Mouse (Mus musculus): ENCODE measurements around the gene Olfr711. TPM values are rescaled to one million over a fixed set of nuclear protein-coding genes. Genes with fewer than 3 reads are reported as not detected.
"Not testable (repeated sequence)": the region's sequence is repeated elsewhere in the genome, so short reads cannot be mapped to it uniquely, and the experiment has no call there.

Olfr711 gene
- polyA plus RNA-seq, 1 experiment from 2014 or later, result not detected

DNA sequence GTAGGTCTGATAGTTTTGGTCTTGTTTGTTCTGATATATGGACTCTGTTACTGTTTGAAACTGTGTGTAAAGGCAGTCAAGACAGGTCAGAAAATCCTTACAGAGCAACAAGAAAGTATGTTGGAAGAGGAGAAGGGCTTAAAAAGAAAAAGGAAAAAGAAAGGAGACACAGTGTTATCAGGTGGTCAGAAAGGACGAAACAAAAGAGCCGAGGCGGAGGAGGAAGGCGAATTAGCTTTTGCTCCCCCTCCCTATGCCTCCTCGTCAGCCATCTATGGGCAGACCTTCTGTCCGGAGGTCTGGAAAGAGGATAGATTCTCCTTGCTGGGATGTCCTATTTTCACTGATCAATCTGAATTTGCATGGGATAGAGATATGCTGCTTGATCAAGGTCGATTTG lies 54.3 kb downstream of the Olfr711 start:
- H3K9me3 ChIP-seq (replicated peaks; ENCODE audit: control insufficient read depth, low read length); H3K9ac ChIP-seq (ENCODE audit: low read depth, low read length); H3K4me3 ChIP-seq (ENCODE audit: low read depth, low read length); H3K4me2 ChIP-seq (ENCODE audit: low read depth, low read length); ATAC-seq (ENCODE audit: low read depth); H3K4me1 ChIP-seq (ENCODE audit: control insufficient read depth, low read depth, low read length); H3K36me3 ChIP-seq (ENCODE audit: control insufficient read depth, insufficient read depth); H3K27ac ChIP-seq (ENCODE audit: low read length); H3K27me3 ChIP-seq (ENCODE audit: control insufficient read depth, insufficient read depth, low read depth, low read length): not testable (repeated sequence)
- 69% methylated on average over 6 of the region's 7 CpGs for WGBS (ENCODE audit: insufficient replicate concordance)

Other genes with a start within 250 kb of the Olfr711 start
- not detected in 2 replicates for gene Olfr697, start 233.0 kb downstream of the Olfr711 start, polyA plus RNA-seq (2015; fragmentation: Nextera tagmentation; extraction: Ambion mirVana)
- gene Olfr698, start 220.1 kb downstream of the Olfr711 start, polyA plus RNA-seq (2015; fragmentation: Nextera tagmentation; extraction: Ambion mirVana), result not detected in 2 replicates
- not detected in 2 replicates for gene Olfr699, start 182.3 kb downstream of the Olfr711 start, polyA plus RNA-seq (2015; fragmentation: Nextera tagmentation; extraction: Ambion mirVana)
- gene Olfr700, start 166.6 kb downstream of the Olfr711 start, polyA plus RNA-seq (2015; fragmentation: Nextera tagmentation; extraction: Ambion mirVana), result not detected in 2 replicates
- gene Olfr701, start 161.3 kb downstream of the Olfr711 start, polyA plus RNA-seq (2015; fragmentation: Nextera tagmentation; extraction: Ambion mirVana), result not detected in 2 replicates
- gene Olfr702, start 141.6 kb downstream of the Olfr711 start, polyA plus RNA-seq (2015; fragmentation: Nextera tagmentation; extraction: Ambion mirVana), result not detected in 2 replicates
- gene Olfr703, start 132.1 kb downstream of the Olfr711 start, polyA plus RNA-seq (2015; fragmentation: Nextera tagmentation; extraction: Ambion mirVana), result not detected in 2 replicates
- not detected in 2 replicates for gene Olfr704, start 112.3 kb downstream of the Olfr711 start, polyA plus RNA-seq (2015; fragmentation: Nextera tagmentation; extraction: Ambion mirVana)
- not detected in 2 replicates for gene Olfr705, start 98.6 kb downstream of the Olfr711 start, polyA plus RNA-seq (2015; fragmentation: Nextera tagmentation; extraction: Ambion mirVana)
- gene Olfr706, start 87.3 kb downstream of the Olfr711 start, polyA plus RNA-seq (2015; fragmentation: Nextera tagmentation; extraction: Ambion mirVana), result not detected in 2 replicates
- gene Olfr707, start 74.2 kb downstream of the Olfr711 start, polyA plus RNA-seq (2015; fragmentation: Nextera tagmentation; extraction: Ambion mirVana), result not detected in 2 replicates
- not detected in 2 replicates for gene Olfr1532-ps1, start 67.5 kb downstream of the Olfr711 start, polyA plus RNA-seq (2015; fragmentation: Nextera tagmentation; extraction: Ambion mirVana)
- not detected in 2 replicates for gene Olfr709-ps1, start 43.2 kb downstream of the Olfr711 start, polyA plus RNA-seq (2015; fragmentation: Nextera tagmentation; extraction: Ambion mirVana)
- gene Olfr710, start 27.1 kb downstream of the Olfr711 start, polyA plus RNA-seq (2015; fragmentation: Nextera tagmentation; extraction: Ambion mirVana), result not detected in 2 replicates
- not detected in 2 replicates for gene Olfr6, start 11.5 kb downstream of the Olfr711 start, polyA plus RNA-seq (2015; fragmentation: Nextera tagmentation; extraction: Ambion mirVana)
- gene Olfr2, start 30.6 kb upstream of the Olfr711 start, polyA plus RNA-seq (2015; fragmentation: Nextera tagmentation; extraction: Ambion mirVana), result not detected in 2 replicates
- not detected in 2 replicates for gene Olfr713, start 55.7 kb upstream of the Olfr711 start, polyA plus RNA-seq (2015; fragmentation: Nextera tagmentation; extraction: Ambion mirVana)
- not detected in 2 replicates for gene Olfr714, start 95.5 kb upstream of the Olfr711 start, polyA plus RNA-seq (2015; fragmentation: Nextera tagmentation; extraction: Ambion mirVana)
- gene Olfr17, start 117.8 kb upstream of the Olfr711 start, polyA plus RNA-seq (2015; fragmentation: Nextera tagmentation; extraction: Ambion mirVana), result not detected in 2 replicates
- gene Olfr715b, start 134.9 kb upstream of the Olfr711 start, polyA plus RNA-seq (2015; fragmentation: Nextera tagmentation; extraction: Ambion mirVana), result not detected in 2 replicates
- gene Olfr715, start 155.6 kb upstream of the Olfr711 start, polyA plus RNA-seq (2015; fragmentation: Nextera tagmentation; extraction: Ambion mirVana), result not detected in 2 replicates
- not detected in 2 replicates for gene Olfr716, start 162.9 kb upstream of the Olfr711 start, polyA plus RNA-seq (2015; fragmentation: Nextera tagmentation; extraction: Ambion mirVana)
- not detected in 2 replicates for gene Nlrp14, start 191.5 kb upstream of the Olfr711 start, polyA plus RNA-seq (2015; fragmentation: Nextera tagmentation; extraction: Ambion mirVana)
- gene Rbmxl2, start 234.0 kb upstream of the Olfr711 start, polyA plus RNA-seq (2015; fragmentation: Nextera tagmentation; extraction: Ambion mirVana), result not detected in 2 replicates